Mouse (Mus musculus): Measurements from ENCODE around the gene Jmy.

The Jmy gene

GRCm38 (mm10) chr13:93427920-93428876, 71.4 kb downstream of the Jmy start:
- TF ChIP-seq POU5F1 (IDR thresholded peaks at IDR 0.05; ENCODE audit: borderline replicate concordance, low read length) = no peak
- TF ChIP-seq NANOG (IDR thresholded peaks at IDR 0.05; ENCODE audit: borderline replicate concordance, low read length) = no peak
- no peak for TF ChIP-seq CTCF (conservative IDR thresholded peaks at IDR 0.05; ENCODE audit: low read length)
- Histone ChIP-seq H3K4me1 (replicated peaks; ENCODE audit: low read depth, low read length) (no peaks in the 10 kb centered on the region), H3K27me3 (ENCODE audit: insufficient read depth, low read length) (no peaks in the 10 kb centered on the region), H3K9me3 (ENCODE audit: low read length) (peaks cover 6% of the 10 kb centered on the region), H3K36me3 (ENCODE audit: insufficient read depth, low read length) (peaks cover 23% of the 10 kb centered on the region), H3K4me3 (replicated peaks; ENCODE audit: low read length) (no peak overlapping the region)

GRCm38 (mm10) chr13:93423224-93423623, 76.4 kb downstream of the Jmy start:
- Histone ChIP-seq H3K9me3 (ENCODE audit: low read length) (peaks cover 16% of the 10 kb centered on the region), H3K4me1 (replicated peaks; ENCODE audit: low read depth, low read length) (0 out of 2 replicates have a peak, but pooled peaks cover 3% of the 10 kb centered on the region), H3K4me3 (replicated peaks; ENCODE audit: low read length) (no peak overlapping the region), H3K27me3 (ENCODE audit: insufficient read depth, low read length) (no peaks in the 10 kb centered on the region), H3K36me3 (ENCODE audit: insufficient read depth, low read length) (0 out of 2 replicates have a peak, but pooled peaks cover 5% of the 10 kb centered on the region)
- TF ChIP-seq CTCF (conservative IDR thresholded peaks at IDR 0.05; ENCODE audit: low read length) (no peak), NANOG (IDR thresholded peaks at IDR 0.05; ENCODE audit: borderline replicate concordance, low read length) (no peak), POU5F1 (IDR thresholded peaks at IDR 0.05; ENCODE audit: borderline replicate concordance, low read length) (no peak)

- Histone ChIP-seq H3K4me1 (replicated peaks; ENCODE audit: low read depth, low read length) (0 out of 2 replicates have a peak, but pooled peaks cover 4% of the 10 kb centered on the region), H3K36me3 (ENCODE audit: insufficient read depth, low read length) (0 out of 2 replicates have a peak, but pooled peaks cover 5% of the 10 kb centered on the region), H3K27me3 (ENCODE audit: insufficient read depth, low read length) (no peaks in the 10 kb centered on the region), H3K4me3 (replicated peaks; ENCODE audit: low read length) (no peak overlapping the region), H3K9me3 (ENCODE audit: low read length) (peaks cover 16% of the 10 kb centered on the region)
- TF ChIP-seq CTCF (conservative IDR thresholded peaks at IDR 0.05; ENCODE audit: low read length) (no peak), POU5F1 (IDR thresholded peaks at IDR 0.05; ENCODE audit: borderline replicate concordance, low read length) (no peak), NANOG (IDR thresholded peaks at IDR 0.05; ENCODE audit: borderline replicate concordance, low read length) (no peak)
Measured at GRCm38 (mm10) chr13:93419779-93420178, 79.8 kb downstream of the Jmy start.

- Histone ChIP-seq H3K36me3 (ENCODE audit: insufficient read depth, low read length) (0 out of 2 replicates have a peak, but pooled peaks cover 3% of the 10 kb centered on the region), H3K27me3 (ENCODE audit: insufficient read depth, low read length) (no peaks in the 10 kb centered on the region), H3K9me3 (ENCODE audit: low read length) (peaks cover 11% of the 10 kb centered on the region), H3K4me3 (replicated peaks; ENCODE audit: low read length) (no peak overlapping the region), H3K4me1 (replicated peaks; ENCODE audit: low read depth, low read length) (0 out of 2 replicates have a peak, but pooled peaks cover 4% of the 10 kb centered on the region)
- TF ChIP-seq CTCF (conservative IDR thresholded peaks at IDR 0.05; ENCODE audit: low read length) (no peak), POU5F1 (IDR thresholded peaks at IDR 0.05; ENCODE audit: borderline replicate concordance, low read length) (no peak), NANOG (IDR thresholded peaks at IDR 0.05; ENCODE audit: borderline replicate concordance, low read length) (no peak)
Measured at GRCm38 (mm10) chr13:93418292-93418691, 81.3 kb downstream of the Jmy start.

- no peaks in the 10 kb centered on the region for H3K27me3 ChIP-seq (ENCODE audit: insufficient read depth, low read length)
- no peaks in the 10 kb centered on the region for H3K36me3 ChIP-seq (ENCODE audit: insufficient read depth, low read length)
- 0 out of 2 replicates have a peak, but pooled peaks cover 4% of the 10 kb centered on the region for H3K4me1 ChIP-seq (replicated peaks; ENCODE audit: low read depth, low read length)
- TF ChIP-seq POU5F1 (IDR thresholded peaks at IDR 0.05; ENCODE audit: borderline replicate concordance, low read length) = no peak
- no peak for TF ChIP-seq CTCF (conservative IDR thresholded peaks at IDR 0.05; ENCODE audit: low read length)
- no peak for TF ChIP-seq NANOG (IDR thresholded peaks at IDR 0.05; ENCODE audit: borderline replicate concordance, low read length)
- H3K4me3 ChIP-seq (replicated peaks; ENCODE audit: low read length) = no peak overlapping the region
- H3K9me3 ChIP-seq (ENCODE audit: low read length) = no peaks in the 10 kb centered on the region
Measured at GRCm38 (mm10) chr13:93415055-93415454, 84.6 kb downstream of the Jmy start.

- H3K4me1 ChIP-seq (replicated peaks; ENCODE audit: low read depth, low read length) = no peaks in the 10 kb centered on the region
- no peaks in the 10 kb centered on the region for H3K9me3 ChIP-seq (ENCODE audit: low read length)
- H3K4me3 ChIP-seq (replicated peaks; ENCODE audit: low read length) = no peak overlapping the region
- H3K27me3 ChIP-seq (ENCODE audit: insufficient read depth, low read length) = no peaks in the 10 kb centered on the region
- TF ChIP-seq CTCF (conservative IDR thresholded peaks at IDR 0.05; ENCODE audit: low read length) (no peak), POU5F1 (IDR thresholded peaks at IDR 0.05; ENCODE audit: borderline replicate concordance, low read length) (no peak), NANOG (IDR thresholded peaks at IDR 0.05; ENCODE audit: borderline replicate concordance, low read length) (no peak)
- H3K36me3 ChIP-seq (ENCODE audit: insufficient read depth, low read length) = no peaks in the 10 kb centered on the region
Measured at GRCm38 (mm10) chr13:93410343-93410742, 89.3 kb downstream of the Jmy start.

GRCm38 (mm10) chr13:93406855-93407254, 92.8 kb downstream of the Jmy start:
- Histone ChIP-seq H3K9me3 (ENCODE audit: low read length) (no peaks in the 10 kb centered on the region), H3K36me3 (ENCODE audit: insufficient read depth, low read length) (no peaks in the 10 kb centered on the region), H3K27me3 (ENCODE audit: insufficient read depth, low read length) (no peaks in the 10 kb centered on the region), H3K4me3 (replicated peaks; ENCODE audit: low read length) (no peak overlapping the region), H3K4me1 (replicated peaks; ENCODE audit: low read depth, low read length) (no peaks in the 10 kb centered on the region)
- TF ChIP-seq POU5F1 (IDR thresholded peaks at IDR 0.05; ENCODE audit: borderline replicate concordance, low read length) (no peak), NANOG (IDR thresholded peaks at IDR 0.05; ENCODE audit: borderline replicate concordance, low read length) (no peak), CTCF (conservative IDR thresholded peaks at IDR 0.05; ENCODE audit: low read length) (no peak)

- Histone ChIP-seq H3K4me1 (replicated peaks; ENCODE audit: low read depth, low read length) (no peaks in the 10 kb centered on the region), H3K9me3 (ENCODE audit: low read length) (no peaks in the 10 kb centered on the region), H3K36me3 (ENCODE audit: insufficient read depth, low read length) (0 out of 2 replicates have a peak, but pooled peaks cover 7% of the 10 kb centered on the region), H3K4me3 (replicated peaks; ENCODE audit: low read length) (no peak overlapping the region), H3K27me3 (ENCODE audit: insufficient read depth, low read length) (no peaks in the 10 kb centered on the region)
- TF ChIP-seq NANOG (IDR thresholded peaks at IDR 0.05; ENCODE audit: borderline replicate concordance, low read length) (no peak), CTCF (conservative IDR thresholded peaks at IDR 0.05; ENCODE audit: low read length) (no peak), POU5F1 (IDR thresholded peaks at IDR 0.05; ENCODE audit: borderline replicate concordance, low read length) (no peak)
Measured at GRCm38 (mm10) chr13:93401947-93402346, 97.7 kb downstream of the Jmy start.
